Mouse (Mus musculus) lung, postnatal 36 days (tissue): ENCODE measurements around the gene Zfyve28.

Experiments used
- DNase-seq: peaks from one replicate; pipeline ENCODE4 v3.0.0; 2022; ENCODE audit warnings: mixed read lengths

Gene Zfyve28

DNA sequence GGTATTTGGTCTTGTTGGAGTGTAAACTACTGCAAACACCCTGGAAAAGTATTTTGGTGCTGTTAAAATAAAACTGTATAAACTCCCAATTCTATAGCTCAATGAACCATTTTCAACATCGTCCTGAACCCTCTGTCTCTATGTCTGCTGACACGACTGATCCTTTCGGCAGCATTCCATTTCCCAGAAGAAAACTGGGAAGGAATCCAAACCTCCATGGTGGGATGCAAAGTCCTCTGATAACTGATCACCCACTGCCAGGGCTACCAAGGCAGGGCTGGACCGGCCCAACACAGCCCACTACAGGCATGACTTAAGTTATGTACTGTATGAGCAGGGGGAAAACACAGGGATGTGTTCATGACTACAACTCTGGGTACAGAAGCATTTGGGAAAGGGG is 86.2 kb downstream of the Zfyve28 start:
- no peak for DNase-seq

GRCm38 (mm10) chr5:34201396-34201795 is 86.9 kb downstream of the Zfyve28 start:
- DNase-seq = peak; percentile 68

DNA sequence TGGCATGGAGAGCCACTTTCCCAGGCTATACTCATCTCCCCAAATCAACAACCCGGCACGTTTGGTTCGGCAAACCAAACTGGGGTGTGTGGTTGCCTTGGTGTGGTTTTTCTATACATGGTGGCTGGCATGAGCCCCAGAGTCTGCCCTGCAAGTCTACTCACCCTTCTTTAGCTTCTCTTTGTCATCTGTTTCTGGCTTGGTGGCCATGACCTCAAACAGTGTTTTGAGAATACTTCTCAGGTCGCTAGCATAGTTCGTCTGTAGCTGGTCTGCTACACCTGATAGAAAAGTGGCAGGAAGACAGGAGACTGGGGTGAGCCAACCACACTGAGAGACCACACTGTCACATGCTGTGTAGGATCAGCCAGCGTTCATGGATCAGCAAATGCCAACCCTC is 89.6 kb downstream of the Zfyve28 start:
- no peak for DNase-seq

GRCm38 (mm10) chr5:34197243-34197642 is 91.0 kb downstream of the Zfyve28 start:
- DNase-seq = no peak

DNA sequence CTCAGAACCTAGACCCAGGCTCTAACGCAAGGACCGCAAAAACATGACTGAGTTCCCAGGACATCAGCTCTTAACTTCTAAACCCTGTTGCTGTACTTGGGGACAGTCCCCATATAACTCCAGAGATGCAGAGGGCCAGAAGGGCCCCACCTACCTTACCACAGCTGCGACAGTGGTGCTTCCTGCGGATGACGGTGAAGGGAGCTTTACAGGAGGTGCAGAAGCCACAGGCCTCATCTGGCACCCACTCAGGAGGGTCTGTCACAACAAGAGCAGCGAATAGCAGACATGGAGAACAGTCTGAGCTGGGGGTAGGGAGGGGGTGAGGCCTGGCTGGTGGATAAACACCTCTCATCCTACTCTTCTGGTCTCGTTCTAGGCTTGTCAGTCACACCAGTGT is 91.8 kb downstream of the Zfyve28 start:
- DNase-seq = no peak

DNA sequence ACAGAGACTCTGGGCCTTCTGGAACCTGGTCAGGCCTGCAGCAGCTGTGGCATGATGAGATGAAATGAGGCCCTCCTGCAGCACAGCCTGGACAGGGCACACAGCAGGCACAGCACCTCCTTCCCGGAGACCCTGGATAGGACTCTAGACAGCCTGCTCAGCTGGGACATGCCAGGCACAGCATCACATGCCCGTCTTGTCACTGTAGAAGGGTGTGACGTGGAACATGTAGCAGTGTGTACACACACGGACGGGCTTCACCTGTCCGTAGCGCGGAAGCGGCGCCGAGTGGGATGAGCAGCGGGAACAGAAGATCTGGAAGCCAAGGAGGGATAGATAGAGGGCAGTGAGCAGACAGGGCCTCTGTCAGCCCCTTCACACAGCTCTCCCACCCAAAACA is 92.5 kb downstream of the Zfyve28 start:
- DNase-seq = no peak

DNA sequence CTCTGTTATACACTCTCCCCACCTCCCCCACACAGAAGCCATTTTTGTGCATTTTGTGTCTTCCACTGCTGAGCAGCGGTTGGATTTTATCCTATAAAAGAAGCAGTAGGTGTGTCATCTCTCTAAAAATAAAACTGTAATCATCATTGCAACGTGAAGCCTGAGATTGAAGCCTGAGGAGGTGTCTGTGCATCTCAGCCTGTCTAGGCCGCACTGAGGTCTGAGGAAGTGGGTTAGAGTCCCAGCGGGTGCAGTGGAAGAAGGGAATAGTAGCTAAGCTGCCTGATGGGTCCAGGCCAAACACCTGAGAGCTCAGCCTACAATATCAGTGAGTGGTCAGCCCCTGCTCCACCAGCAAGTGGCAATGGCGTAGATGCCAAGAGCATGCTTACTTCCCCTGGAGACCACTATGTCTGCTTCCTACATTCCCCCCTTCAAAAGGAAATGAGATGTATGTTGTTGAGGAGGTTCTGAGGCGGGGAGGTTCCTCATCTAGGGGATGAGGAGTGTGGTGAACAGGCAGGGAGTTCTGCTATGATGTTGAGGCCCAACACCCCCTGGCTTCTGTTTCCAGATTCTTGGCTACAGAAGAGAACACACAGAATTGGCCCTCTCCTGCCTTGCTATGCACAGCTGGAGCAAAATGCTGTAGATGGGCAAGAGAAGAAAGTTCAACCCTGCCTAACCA is 93.1 kb downstream of the Zfyve28 start:
- no peak for DNase-seq

DNA sequence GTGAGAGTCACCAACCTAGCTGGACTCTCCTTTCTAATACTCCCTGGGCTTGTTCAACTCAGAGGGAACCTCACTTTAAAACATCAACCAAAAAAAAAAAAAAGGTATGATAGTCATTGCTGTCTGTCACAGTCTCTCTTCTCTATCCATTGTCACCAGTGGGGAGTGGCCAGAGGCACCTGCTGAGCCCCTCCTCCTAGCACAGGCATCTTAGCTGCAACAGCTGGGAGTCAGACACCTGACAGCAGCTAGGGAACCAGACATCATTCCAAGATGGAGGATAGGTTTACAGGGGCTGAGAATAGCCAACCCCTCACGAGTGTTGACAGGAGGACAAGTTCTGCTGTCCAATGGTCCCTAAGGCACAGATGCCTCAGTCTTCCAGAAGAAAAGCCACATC is 93.8 kb downstream of the Zfyve28 start:
- no peak for DNase-seq

GRCm38 (mm10) chr5:34191843-34192242 is 96.4 kb downstream of the Zfyve28 start:
- DNase-seq = peak; percentile 75

- DNase-seq = peak; percentile 90
Observed at GRCm38 (mm10) chr5:34191021-34191420, 97.2 kb downstream of the Zfyve28 start.

- no peak for DNase-seq
Observed at GRCm38 (mm10) chr5:34189521-34189920, 98.7 kb downstream of the Zfyve28 start.

DNA sequence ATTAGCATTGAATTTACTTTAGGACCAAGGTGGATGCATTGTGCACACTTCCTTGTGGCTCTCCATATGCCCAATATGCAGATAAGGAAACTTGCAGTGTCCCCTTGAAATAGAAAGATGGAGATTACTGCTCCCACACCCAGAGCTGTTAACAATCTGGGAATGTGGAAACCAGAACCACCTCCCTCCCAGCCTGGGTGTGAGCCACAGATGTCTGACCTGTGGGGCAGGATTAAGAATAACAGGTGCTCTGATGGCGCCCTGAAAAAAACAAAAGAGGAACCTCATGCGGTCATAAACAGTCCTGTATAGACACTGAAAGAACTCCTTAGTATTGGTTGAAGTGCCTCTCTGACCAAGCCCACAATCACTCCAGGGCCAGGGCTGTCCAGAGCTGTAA is 99.4 kb downstream of the Zfyve28 start:
- no peak for DNase-seq

DNA sequence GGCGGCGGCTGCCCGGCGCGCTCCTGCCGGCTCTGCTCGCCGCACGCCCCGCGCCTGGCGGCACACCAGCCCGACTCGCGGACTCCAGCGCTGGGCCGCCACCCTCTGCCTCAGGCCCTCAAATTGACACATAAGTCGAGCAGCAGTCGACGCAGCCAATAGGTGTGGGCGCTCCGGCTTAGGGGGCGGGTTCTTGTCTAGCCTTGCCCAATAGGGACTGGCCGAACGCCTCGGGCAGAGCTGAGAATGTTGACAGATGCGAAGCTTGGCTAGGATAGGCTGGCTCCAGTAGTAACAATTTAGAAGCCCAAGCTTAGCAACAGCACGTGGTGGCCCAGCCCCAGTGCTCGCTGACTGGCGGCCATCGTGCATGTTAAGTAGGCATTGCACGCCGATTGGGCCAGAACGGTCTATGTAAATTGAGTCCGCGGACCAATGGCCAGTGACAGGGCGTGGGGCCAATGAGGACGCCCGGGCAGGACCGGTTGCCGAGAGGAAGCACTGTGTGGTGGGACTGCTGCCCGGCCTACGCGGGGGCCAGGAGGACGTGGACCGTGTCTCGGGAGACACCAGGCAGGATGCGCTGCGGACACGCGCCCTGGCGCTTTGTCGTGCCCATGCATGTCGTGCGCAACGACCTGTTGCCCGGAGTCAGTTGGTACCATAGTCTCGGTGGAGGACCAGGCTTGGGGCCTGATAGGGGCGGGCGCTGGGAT is 100.5 kb downstream of the Zfyve28 start, which contains the start of gene Mxd4:
TSS of gene Mxd4 (minus strand) at position 120 of the 716 bp plus-strand sequence.
- DNase-seq = peak; percentile 100

DNA sequence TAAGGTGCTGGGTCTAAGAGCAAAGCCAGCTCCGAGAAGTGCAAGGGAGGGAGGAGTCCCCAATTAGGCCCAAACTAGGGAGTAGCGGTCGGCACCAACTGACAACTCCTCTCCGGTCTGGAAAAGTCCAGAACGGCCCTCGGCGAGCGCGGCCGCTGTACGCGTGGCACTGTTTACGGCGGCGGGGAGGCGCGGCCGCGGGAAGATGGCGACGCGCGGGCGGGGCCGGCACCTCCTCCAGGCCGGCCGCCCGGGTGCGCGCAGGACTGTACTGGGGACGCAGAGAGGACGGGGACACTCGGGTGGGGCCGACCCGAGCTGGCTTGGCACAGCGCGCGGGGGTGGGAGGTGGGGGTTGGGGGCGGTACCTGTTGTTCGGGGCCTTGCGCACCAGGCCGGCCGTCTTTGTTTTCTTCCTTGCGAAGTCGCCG is 101.3 kb downstream of the Zfyve28 start:
- DNase-seq = peak; percentile 79

DNA sequence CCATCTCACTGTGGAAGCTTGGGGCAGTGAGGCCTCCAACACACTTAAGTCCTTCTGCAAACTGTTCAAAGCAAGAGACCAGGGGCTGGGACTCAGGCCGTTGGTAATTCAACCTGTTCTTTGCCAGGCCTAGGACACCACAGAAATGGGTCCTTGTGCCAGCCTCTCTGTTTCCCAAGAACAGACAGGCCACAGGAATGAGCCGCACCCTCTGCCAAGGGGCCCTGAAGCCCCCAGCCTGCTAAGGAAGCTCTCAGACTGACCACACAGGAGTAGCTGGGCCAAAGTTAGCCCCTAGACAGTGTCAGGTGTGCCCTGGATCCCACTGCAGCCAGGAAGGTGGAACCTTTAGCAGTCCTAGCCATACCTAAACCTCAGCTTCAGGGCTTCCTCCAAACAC is 101.9 kb downstream of the Zfyve28 start:
- no peak for DNase-seq

DNA sequence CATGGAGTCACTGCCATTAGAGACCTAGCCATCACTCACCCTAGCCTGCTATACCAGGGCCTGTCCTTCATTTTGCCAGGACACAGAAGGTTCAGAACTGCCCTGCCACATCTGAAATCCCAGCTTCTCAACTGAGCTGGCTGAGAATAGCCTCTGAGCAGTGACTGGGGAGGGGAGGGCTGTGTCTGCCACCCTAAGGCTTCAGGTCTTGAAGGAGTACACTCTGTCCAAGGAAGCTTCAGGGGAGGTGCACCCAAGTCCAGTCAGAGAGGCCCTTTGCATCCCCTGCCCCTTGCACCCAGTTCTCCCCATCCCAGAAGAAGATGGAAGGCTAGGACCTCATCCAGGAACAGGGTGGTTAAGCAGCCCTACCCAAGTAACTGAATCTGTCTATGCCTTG is 102.5 kb downstream of the Zfyve28 start:
- no peak for DNase-seq

- no peak for DNase-seq
Observed at GRCm38 (mm10) chr5:34185051-34185580, 103.1 kb downstream of the Zfyve28 start.

DNA sequence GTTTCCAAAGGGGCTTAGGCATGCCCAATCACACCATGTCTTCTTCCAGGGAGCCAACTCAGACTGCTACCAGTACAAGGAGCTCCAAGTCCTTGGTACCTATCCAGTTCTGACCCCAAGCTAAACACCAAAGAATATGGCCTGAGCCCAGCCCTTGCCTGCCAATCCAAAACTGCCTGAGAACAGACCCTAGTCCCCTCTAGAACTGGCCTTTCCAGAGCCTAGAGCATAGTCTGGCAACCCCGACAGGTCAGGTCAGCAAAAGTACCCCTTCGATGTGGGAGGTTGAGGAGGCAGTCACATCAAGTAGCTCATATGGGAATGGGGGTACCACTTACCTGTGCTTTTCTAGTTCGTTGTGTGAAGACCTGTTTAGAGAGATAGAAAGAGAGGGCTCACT is 104.3 kb downstream of the Zfyve28 start:
- no peak for DNase-seq

- peak; percentile 90 for DNase-seq
Observed at GRCm38 (mm10) chr5:34183156-34183880, 104.9 kb downstream of the Zfyve28 start.

GRCm38 (mm10) chr5:34182486-34182885 is 105.8 kb downstream of the Zfyve28 start:
- peak; percentile 75 for DNase-seq

GRCm38 (mm10) chr5:34177821-34178220 is 110.4 kb downstream of the Zfyve28 start:
- DNase-seq = no peak

- no peak for DNase-seq
Observed at GRCm38 (mm10) chr5:34177091-34177490, 111.2 kb downstream of the Zfyve28 start.

GRCm38 (mm10) chr5:34176691-34177090 is 111.6 kb downstream of the Zfyve28 start:
- DNase-seq = no peak

- no peak for DNase-seq
Observed at GRCm38 (mm10) chr5:34175403-34175694, 112.9 kb downstream of the Zfyve28 start.
